ENCODE assay signal across 19 mouse cellular contexts in genomic region chr9:5456606-5457005, GRCm38 (mm10).
DNase-seq lines count a peak whose midpoint lies in the region; ATAC-seq lines count a peak whose summit lies in the region.
"Had no signal": no experiment of that assay in that cellular context is flagged by ENCODE, and none has a peak within 500 bp of the region (broad histone marks: within the 10 kb centered on the region; RNA-seq: fewer than 3 reads in every experiment).

No protein-coding gene starts in this region.

- peak; percentile 64 for DNase-seq in ES-CJ7 (ENCODE audit: low read depth, low spot score)
- DNase-seq in R1 (ENCODE audit: low read depth, low spot score): peak; percentile 89
- no peak for DNase-seq in lung, postnatal 10 days
- DNase-seq: adrenal gland, adult 2 months; adrenal gland, adult 8-10 months; adrenal gland, postnatal 10 days; adrenal gland, postnatal 14 days; adrenal gland, postnatal 25 days; adrenal gland, postnatal 36 days; B cell, adult 2 months; cerebellum, adult 11 months; cerebellum, adult 11-12 months; cerebellum, adult 18-20 months; cerebellum, adult 2 months; cerebellum, adult 8-10 months; cerebellum, adult 9-10 months had no signal

- ATAC-seq in activated CD4-positive, CD25-positive, alpha-beta regulatory T cell, adult 4 months: no peak
- ATAC-seq: CD4-positive, CD25-positive, alpha-beta regulatory T cell, adult 4 months; Patski had no signal
